Mouse (Mus musculus) CD4-positive naive resting alpha-beta T cell, adult 76 days (primary cell): ENCODE results near the gene Adamts20. TPM values are rescaled to one million over a fixed set of nuclear protein-coding genes. Genes with fewer than 3 reads are reported as not detected.

ENCODE experiments used
- total RNA-seq: library from RNA; stranded (reverse); gene quantifications from one replicate; pipeline ENCODE4 v1.2.4, GENCODE M21; 2023

The Adamts20 gene
- 0.09 TPM for total RNA-seq

DNA sequence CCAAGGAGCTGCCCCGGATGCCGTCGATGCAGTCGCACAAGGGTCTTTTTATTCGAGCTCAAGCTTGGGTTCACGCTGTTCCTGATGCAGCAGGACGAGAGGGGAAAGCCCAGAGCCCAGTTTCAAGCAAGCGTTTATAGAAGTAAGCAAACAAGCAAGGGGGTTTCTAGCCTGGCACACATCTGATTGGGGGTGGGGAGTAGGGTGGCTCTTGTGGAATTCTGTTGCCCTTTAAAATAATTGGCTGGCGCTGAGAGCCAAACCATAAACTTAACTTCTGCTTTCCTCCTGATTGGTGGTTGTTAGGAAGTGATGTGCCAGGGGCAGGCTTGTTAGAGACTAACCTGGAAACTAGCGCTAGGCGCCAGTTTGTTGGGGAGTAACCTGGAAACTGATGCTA is at the start of gene Adamts20:
Adamts20 (minus strand) TSS at position 101 of the 400 bp plus-strand sequence.

Other genes starting within 250 kb of the Adamts20 start
- 12.9 TPM for gene Pus7l, start 78.1 kb upstream of the Adamts20 start, total RNA-seq
- 18.5 TPM for gene Irak4, start 78.2 kb upstream of the Adamts20 start, total RNA-seq
- 51.1 TPM for gene Twf1, start 124.5 kb upstream of the Adamts20 start, total RNA-seq
- not detected for gene Tmem117, start 163.8 kb upstream of the Adamts20 start, total RNA-seq